Mouse (Mus musculus) retina, postnatal 7 days (tissue): ENCODE data around the gene Col6a6.
"Not testable (repeated sequence)": the region's sequence is repeated elsewhere in the genome, so short reads cannot be mapped to it uniquely, and the experiment has no call there.

Experiments
- DNase-seq: peaks from one replicate; pipeline ENCODE4 v3.0.0-alpha.2; 2012; ENCODE audit warnings: low read depth, low spot score

The Col6a6 gene

DNA sequence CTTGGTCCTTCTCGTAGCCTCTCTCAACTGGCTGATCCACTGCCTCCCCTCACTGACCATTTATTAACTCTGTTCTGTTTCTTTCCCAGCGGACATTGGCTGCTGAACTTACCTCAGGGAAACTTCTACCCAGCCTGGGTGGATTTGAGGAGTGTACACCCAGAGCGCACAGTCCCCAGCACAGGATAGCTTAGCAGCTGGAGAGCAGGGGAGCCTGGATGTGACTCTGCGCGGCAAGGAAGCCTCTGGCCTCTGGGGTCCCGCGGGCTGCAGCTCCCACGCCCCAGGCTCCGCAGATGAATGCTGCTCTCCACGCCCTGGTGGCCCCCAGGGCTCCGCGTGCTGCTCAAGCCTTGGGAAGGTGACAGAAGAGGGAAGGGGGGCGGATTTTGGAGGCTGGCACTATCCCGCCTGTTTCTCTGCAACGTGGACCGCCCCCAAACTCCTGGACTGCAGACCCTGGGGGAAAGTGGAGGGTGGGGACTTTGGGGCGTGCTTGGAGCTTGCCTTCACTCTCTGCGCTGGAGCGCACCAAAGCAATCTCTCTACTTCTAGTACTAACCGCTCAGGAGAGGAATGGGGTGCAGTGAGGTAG is at the start of gene Col6a6:
TSS of gene Col6a6 (minus strand) at position 370 of the 595 bp plus-strand sequence.
- no peak for DNase-seq

DNA sequence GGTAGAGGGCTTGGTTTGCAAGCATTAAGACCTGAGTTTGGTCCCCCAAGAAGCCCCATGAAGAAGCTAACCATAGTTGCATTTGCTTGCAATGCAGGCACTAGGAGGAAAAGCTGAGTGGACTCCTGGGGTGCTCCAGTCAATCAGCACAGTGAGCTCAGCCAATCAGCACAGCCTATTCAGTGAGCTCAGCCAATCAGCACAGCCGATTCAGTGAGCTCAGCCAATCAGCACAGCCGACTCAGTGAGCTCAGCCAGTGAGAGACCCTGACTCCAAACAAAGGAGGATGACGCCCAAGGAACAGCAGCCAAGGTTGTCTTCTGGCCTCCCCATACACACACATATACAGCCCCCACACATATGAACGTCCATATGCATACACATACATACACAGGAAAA is 48.2 kb upstream of the Col6a6 start:
- DNase-seq, result no peak

DNA sequence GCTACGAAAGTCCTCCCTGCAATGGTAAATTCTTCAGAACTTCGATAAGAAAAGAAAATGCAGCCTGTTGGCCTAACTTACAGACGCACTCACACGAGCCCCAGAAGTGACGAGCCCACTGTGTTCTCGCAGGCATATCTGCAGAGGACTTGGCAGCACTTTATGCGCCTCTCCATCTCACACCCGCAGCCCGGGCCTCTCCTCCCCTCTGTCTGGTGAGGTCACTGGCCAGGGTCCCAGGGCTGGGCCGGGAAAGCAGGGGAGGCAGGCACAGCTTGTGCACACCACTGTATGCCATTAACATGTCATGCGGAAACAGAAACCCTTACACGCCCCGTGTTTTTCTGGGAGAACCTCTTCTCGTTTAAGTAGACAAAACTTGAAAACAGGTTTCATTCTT is 43.7 kb upstream of the Col6a6 start:
- DNase-seq, result no peak

DNA sequence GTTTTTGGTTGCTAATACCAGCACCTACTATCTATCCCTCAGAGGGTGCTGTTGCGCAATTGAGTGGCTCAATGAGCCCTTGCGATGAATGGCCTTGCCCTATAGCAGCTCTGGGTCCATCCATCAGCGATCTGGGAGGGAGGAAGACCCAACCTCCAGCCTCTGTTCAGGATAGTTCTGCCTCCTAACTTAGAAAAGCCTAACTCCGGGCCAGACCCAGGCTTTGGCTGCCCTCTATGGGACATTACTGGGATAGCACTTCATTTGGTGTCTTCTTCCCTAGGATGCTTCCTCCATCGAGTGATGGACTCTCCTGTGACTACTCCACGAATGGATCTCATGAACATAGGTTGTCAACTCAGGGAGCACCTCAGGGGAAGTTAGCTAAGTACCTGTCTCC is 29.8 kb upstream of the Col6a6 start:
- DNase-seq, result peak; percentile 53

DNA sequence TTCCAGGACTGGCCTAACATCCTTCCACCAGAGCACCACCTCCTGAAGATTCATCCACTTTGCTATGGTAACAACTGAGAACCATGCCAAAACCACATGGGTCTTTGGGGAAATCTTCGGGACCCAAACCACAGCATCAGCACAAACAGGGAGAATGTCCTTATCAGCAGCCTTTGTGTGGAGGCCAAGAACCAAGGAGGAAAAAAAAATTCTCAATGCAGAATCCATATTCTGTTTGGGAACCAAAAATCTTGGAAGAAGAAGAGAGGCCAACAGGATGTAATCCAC is 24.8 kb upstream of the Col6a6 start:
- DNase-seq, result no peak

DNA sequence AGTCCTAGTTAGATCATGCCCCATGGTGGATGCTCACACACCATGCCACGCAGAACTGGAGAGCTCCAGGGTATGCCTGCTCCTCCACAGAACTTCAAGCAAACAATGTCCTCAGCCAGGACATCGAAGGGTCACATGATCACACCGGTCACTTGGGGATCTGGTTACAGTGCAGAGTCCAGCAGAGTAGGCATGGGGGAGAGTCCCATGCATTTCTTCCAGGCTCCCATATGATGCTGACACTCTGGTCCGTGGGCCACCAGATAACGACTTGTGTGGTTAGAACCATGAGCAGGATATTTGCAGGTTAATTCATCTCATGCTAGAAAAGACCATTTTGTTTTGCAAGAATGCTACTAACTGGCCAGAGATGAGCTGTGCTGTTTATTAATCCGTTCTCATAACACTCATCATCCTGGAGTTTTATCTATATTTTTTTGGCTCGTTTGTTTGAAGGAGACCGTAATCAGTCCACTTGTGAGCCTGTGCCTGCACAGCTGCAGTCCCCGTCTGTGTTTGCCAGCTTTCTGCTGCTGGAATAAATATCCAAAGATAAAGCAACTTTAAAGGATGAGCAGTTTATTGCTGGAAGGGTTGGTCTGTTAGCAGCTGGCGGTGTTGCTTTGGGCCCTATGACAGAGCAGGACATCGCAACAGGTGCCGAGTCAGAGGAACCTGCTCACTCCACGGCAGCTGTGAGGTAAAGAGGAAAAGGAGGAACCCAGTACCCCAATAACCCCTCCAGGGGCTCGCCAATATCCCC is 24.2 kb upstream of the Col6a6 start:
- no peak for DNase-seq

DNA sequence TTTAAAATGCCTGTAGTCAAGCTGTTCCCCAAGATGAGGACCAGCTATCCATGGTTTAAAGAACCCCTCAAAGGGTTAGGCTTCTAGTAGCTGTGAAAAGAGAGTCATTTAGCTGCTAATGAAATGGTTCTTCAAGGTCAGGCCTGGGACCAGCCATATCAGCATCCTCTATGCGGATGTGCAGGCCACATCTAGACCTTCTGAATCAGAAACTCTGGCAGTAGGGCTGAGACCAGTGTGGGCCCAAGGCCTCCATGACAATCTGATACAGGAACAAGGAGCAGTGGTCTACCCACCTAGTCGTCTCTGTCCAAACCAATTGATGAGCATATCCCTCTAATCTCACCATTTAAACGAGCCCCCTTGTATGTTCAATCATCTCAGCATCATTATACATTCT is 23.1 kb upstream of the Col6a6 start:
- no peak for DNase-seq

DNA sequence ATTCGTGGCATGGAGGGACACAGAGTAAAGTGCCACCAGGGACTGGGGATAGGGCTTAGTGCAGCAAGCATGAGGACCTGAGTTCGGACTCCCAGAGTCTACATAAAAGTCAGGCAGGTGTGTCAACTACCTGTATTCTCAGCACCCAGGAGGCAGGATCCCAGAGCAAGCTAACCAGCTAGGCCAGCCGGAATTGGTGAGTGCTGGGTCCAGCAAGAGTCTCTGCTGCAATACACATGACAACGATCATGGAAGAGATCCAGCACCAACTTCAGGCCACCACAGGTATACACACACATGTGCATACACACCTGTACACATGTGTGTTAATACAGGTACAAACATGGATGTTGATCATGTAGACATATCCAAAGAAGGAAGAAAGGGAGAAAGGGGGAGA is 20.4 kb upstream of the Col6a6 start:
- DNase-seq, result no peak

DNA sequence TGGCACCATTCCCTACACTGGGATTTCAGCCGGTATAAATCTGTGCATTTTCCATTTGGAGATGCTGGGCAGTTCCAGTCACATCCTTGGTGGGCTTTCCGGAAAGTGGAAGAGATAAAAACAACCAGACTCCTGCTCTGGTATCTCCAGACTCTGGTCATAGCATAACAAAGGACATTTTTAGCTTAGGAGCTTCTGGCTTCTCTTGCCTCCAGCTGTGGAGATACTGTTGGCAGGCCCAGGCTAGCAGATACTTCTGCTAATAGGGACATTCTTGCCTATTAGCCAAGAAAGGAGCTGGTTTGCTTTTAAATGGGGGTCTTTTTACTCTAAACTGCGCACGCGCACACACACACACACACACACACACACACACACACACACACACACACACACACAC is 19.3 kb upstream of the Col6a6 start:
- no peak for DNase-seq

DNA sequence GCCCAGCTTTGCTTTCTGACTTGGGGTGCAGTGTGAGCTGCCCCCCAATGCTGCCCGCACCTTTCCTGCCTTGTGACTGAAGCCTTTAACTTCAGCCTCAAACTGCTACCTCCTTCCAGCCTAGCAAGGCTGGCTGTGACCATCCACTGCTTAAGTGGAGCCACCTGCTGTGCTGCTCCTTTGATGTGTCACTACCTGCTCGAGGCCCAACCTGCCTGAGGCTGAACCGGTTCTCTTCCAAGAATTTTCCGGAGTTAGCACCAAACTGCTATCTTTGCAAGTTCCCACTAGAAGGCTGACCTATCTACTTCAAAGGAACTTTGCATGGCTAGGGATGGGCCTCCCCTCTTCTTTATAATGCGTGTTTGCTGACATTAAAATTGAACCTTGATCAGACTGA is 13.4 kb upstream of the Col6a6 start:
- DNase-seq, result not testable (repeated sequence)

DNA sequence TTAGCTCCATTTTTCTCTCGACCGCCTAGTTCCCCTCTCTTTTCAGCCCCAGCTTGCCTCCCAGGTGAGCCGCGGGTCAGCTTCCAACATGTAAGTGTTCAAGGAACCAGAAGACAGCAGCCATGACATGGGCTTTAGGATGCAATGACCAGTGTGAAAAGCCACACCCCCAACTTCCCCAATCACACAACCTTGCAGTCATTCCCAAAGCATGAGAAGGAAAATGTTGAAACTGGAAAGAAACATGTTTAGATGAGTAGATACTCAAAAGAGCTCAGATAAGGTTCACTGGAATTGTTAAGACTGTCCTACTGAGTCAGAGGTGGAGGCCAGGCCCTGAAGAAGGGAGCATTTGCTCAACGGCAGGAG is 11.2 kb upstream of the Col6a6 start:
- DNase-seq, result no peak

DNA sequence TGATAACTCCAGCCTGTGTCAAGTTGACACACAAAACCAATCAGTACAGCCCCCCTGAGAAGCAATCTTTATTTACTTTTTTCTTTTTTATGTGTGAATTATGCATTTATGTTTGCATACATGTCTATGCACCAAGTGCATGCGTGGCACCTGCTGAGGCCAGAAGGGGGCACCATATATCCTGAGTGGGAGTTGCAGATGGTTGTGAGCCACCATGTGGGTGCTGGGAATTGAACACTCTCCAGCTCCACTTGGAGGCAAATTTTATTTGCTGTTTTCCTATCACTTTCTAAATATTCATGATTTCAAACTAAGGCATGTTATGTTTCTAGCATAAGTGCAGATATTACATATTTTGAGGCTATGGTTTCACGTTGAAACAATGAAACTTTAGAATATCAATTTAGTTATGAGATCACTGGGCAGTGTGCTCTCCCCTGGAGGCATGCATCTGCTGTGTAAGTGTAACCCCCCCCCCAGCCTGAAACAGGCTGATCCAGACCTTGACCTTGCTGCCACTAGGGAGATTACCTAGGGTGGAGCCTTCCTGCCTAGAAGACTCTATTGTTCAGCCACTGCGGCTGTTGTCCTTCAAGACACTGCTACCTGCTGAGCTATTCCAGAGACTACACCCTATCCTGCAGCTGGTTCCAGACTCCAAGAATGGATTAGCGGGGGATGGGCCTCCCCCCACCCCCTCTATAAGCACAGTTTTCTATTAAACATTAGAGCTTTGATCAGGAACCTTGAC is 10.6 kb upstream of the Col6a6 start:
- DNase-seq, result no peak

DNA sequence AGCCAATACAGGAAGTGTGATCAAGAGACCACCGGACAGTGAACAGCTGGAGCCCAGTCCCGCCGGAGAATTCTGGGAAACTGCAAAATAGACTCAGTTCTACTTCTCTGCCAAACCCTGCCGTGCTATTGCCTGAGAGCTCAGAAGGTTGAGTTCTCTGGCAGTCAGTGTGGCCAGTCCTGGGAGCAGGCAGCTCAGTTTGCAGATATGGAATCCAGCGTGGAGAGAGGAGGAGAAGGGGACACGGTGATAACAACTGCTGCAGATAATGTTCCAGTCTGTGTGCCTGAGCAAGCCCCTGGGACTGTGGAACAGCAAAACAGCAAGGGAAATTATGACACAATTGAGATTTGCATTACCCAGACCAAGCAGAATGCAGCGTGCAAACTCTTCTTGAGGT is 7.6 kb upstream of the Col6a6 start:
- DNase-seq, result no peak

DNA sequence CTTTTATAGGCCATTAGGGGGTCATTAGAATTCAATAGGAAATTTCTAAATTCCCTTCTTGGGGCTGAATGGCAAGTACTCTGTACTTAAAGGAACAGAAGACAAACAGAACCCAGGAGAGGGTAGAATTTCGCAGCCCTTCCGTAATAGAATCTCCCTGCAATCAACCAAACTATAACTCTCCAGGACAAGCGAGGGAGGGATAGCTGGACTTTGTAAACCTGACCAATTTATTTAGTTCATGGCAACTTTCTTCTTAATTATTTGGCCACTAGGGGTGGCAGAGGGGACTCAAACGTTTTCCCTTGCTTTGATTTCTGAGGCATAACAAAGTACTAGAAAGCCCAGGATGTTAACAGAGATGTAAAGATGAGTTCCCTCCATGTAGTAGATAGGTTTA is 6.8 kb upstream of the Col6a6 start:
- no peak for DNase-seq

DNA sequence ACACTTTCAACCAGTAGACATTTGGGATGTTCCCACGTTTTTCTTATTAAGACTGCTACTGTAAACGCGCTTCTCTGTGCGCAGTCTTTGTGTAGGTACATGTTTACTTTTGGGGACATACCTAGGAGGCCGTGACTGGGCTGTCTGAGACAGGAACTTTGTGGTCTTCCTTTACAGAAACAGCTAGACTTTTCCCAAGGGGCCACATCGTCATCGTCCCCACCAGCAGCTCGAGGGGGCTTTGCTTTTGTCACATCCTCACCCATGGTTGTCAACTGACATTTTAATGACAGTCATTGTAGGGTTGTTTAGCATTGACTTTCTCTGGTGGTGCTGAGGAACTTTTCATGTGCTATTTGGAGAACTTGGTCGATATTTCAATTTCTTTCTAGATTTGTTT is 3.3 kb upstream of the Col6a6 start:
- DNase-seq, result no peak

DNA sequence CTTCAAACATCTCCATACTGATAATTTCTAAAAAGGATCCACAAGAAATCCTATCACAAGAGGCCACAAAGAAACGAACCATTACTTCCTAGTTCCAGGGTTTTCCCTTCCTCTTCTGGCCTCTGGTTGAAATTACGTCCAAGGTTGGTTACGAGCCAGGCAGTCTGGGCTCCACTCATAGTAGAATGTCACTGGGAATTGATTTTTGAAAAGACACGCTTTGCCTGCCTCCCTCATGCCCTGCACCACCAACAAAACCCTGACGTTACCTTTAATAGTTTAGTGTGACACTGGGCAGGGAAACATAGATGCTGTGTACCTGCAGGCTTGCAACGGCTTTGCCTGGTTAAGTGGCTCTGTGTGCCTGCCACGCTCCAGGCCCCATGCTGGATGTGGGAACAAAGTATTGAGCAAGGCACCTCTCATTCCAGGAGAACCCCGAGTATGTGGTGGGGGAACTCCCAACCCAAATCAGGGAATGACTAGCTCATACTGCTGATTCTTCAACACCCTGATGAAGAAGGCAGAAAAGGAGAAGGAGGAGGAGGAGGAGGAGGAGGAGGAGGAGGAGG is 798 bp downstream of the Col6a6 start:
- DNase-seq, result no peak

DNA sequence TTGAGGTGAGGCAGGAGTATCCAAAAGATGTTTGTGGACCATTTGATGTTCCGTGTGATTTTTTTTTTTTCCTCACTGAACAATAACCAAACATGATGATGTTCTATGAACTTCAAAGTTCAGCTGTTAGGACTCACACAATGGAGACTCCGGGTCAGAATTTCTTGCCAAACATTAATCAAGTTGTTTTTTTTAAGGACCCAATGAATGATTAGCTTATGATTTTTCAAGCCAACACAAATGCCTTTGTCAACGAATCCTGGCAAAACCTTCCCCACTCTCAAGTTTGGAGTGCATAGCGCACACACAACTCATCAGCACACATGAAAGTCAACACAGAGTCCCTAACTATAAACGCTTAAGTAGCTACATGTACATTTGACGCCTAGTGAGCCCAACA is 7.2 kb downstream of the Col6a6 start:
- DNase-seq, result no peak

DNA sequence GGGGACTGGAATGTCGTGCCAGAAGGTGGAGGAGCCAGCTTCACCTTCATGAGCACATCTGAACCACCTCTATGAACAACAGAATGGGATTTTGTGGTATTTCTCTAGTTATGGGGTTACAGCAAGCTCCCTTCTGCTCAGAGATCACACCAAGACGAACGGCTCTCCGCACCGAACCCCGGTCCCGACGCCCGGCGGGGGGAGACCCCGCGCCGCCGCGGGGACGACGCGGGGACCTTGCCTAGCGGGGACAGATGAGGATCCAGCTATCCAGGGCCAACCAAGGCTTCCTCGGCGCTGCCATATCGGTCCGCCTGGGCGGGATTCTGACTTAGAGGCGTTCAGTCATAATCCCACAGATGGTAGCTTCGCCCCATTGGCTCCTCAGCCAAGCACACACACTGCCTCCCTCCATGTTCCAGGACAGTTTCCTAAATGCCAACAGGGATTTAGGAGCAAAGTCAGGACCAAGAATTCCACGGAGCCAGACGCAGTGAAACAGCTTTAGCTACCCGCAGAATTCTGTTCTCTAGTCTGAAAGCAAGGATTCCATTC is 8.7 kb downstream of the Col6a6 start:
- DNase-seq, result no peak

DNA sequence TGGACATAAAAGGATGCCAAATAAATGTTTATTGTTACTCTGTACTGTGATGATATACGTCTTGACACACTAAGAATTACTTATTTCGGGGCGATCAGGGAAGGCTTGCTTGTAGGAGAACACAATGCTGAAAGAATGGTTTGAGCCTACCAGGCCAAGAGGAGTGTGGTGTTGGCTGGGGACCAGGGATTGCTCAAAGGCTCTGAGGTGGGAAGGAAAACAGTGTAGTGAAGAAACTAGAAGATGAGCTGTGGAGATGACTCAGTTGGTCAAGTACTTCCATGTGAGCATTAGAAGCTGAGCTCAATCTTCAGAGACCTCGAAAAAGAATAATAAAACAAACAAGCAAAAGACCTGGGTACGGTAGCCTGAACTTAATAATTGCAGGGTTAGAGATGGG is 13.5 kb downstream of the Col6a6 start:
- DNase-seq, result no peak

DNA sequence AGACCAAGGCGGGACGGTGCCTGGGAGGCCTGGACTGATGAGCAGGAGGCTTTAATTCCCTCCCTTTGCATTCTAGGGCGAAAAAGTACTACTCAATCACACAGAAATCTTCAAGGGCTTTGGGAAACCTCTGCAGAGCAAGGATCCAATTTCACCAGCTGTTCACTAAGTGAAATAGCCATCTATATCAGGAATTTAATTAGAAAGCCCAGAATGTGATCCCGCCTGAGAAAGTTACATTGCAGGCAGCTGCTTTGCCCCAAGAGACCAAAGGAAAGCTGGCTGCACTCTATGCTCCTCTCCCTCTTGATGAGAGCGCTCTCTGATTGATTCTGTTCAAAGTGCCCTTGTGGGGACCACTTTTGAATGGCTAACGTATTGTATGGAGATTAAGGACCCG is 16.5 kb downstream of the Col6a6 start:
- no peak for DNase-seq

DNA sequence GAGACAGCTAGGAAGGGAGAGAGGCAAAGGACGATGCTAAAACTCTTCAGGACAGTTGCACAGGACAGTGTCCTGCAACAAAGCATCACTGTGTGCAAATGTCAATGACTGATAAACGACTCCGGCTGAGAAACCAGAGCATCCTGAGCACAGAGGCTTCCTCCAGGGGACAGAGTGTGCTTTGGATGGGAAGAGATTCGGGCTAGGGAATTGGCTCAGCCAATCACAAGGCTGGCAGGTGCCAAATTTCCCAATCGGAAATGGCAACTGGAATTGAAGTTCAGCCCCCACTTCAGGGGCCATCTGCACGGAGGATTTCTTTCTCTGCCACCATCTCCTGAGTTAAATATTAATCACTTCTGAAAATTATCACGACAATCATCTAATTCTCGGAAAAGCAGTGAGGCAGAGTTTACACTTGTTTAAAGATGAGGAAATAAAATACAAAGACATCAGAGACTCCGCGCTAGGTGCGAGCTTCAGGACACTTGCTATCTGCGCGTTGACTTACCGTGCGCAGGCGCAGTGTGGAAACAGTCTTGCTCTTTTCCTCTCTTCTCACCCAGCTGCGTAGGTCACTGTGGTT is 18.9 kb downstream of the Col6a6 start:
- DNase-seq, result no peak

DNA sequence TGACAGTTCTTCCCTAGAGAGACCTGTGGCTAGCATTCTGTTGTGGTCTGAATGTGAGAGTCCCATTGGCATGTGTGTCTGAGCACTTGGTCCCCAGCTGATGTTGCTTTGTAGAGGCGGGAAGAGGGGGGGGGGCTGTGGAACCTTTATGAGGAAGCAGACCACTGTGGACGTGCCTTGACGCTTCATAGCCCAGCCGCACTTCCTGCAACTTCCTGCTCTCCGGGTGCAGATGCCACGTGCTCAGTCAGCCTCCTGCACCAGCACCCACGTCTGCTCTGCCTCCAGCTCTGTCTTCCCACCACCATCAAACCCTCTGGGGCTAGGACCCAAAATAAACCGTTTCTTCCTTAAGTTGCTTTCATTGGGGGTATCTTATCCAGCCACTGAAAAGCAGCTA is 24.5 kb downstream of the Col6a6 start:
- DNase-seq, result no peak
